Mouse (Mus musculus) CH12.LX (cell line): Measurements from ENCODE around the gene Fbxo42. TPM values are rescaled to one million over a fixed set of nuclear protein-coding genes. Genes with fewer than 3 reads are reported as not detected.

Source experiments
- DNase-seq: peaks from one replicate; pipeline ENCODE4 v3.0.0-alpha.2; 2013; ENCODE audit errors: extremely low read depth
- H3K27ac ChIP-seq: 2 replicates; pipeline ENCODE4 v1.5.1; 2012; ENCODE audit warnings: low read depth, mild to moderate bottlenecking, control low read depth, moderate library complexity; ENCODE audit not compliant: insufficient read depth
- H3K27me3 ChIP-seq: replicated peaks from 2 replicates; pipeline ENCODE3; 2012; ENCODE audit warnings: inconsistent platforms
- H3K36me3 ChIP-seq, 2 experiments: replicated peaks in 1 of 2; 2 replicates each; pipeline versions ENCODE3 to v1.6.1; 2012; ENCODE audit warnings: inconsistent platforms in 1 of 2, low read length in 1 of 2, mild to moderate bottlenecking in 1 of 2, mixed read lengths in 1 of 2, moderate library complexity in 1 of 2; ENCODE audit not compliant: control insufficient read depth in 1 of 2, insufficient read depth in 1 of 2
- H3K4me1 ChIP-seq, 2 experiments: 2 replicates each; pipeline ENCODE4 v1.6.1; 2012; ENCODE audit warnings: inconsistent platforms in 1 of 2, moderate library complexity in 1 of 2; ENCODE audit not compliant: insufficient read depth in 2 of 2, control insufficient read depth in 1 of 2
- H3K4me2 ChIP-seq: 2 replicates; pipeline ENCODE4 v1.6.1; 2012; ENCODE audit warnings: low read depth, mild to moderate bottlenecking, control low read depth; ENCODE audit not compliant: poor library complexity, insufficient read depth, severe bottlenecking
- H3K4me3 ChIP-seq, 3 experiments: fragments of 150-350 bp in 1 of 3; sonication (generic) in 1 of 3; replicated peaks in 1 of 3; 2 replicates each; pipeline versions ENCODE3 to v1.5.1; 2011 to 2012; ENCODE audit warnings: low read depth in 2 of 3, low read length in 2 of 3, mild to moderate bottlenecking in 2 of 3, moderate library complexity in 2 of 3, control low read depth in 1 of 3, improper control_type of control experiment in 1 of 3, inconsistent platforms in 1 of 3, mixed read lengths in 1 of 3; ENCODE audit not compliant: poor library complexity in 1 of 3
- H3K79me2 ChIP-seq: replicated peaks from 2 replicates; pipeline ENCODE4 v1.6.1; 2012; ENCODE audit warnings: mild to moderate bottlenecking, moderate library complexity; ENCODE audit not compliant: control insufficient read depth, poor library complexity, insufficient read depth, severe bottlenecking; ENCODE audit errors: extremely low read depth
- H3K9ac ChIP-seq: 2 replicates; pipeline ENCODE4 v1.6.1; 2012; ENCODE audit warnings: low read depth, mild to moderate bottlenecking, control low read depth, moderate library complexity; ENCODE audit not compliant: insufficient read depth
- H3K9me3 ChIP-seq: replicated peaks from 2 replicates; pipeline ENCODE3; 2012; ENCODE audit warnings: low read length, inconsistent platforms, mixed read lengths
- CTCF ChIP-seq, 2 experiments: IDR thresholded peaks in 1 of 2; conservative IDR thresholded peaks in 1 of 2; 2 replicates each; pipeline ENCODE4 v1.5.1; 2011 to 2012; ENCODE audit warnings: low read depth in 2 of 2, low read length in 2 of 2, improper control_type of control experiment in 1 of 2, inconsistent platforms in 1 of 2, mild to moderate bottlenecking in 1 of 2, moderate library complexity in 1 of 2
- IRF4 ChIP-seq: IDR thresholded peaks from 2 replicates; pipeline ENCODE4 v1.6.1; 2014; ENCODE audit warnings: low read depth, mild to moderate bottlenecking, inconsistent platforms, low read length, improper control_type of control experiment
- JUN ChIP-seq: IDR thresholded peaks from 2 replicates; pipeline ENCODE4 v1.6.1; 2011; ENCODE audit warnings: low read depth, mild to moderate bottlenecking, low read length, improper control_type of control experiment, moderate library complexity; ENCODE audit not compliant: insufficient read depth
- MAFK ChIP-seq: IDR thresholded peaks from 2 replicates; pipeline ENCODE4 v1.6.1; 2011; ENCODE audit warnings: low read length, improper control_type of control experiment; ENCODE audit not compliant: insufficient replicate concordance
- MYC ChIP-seq: IDR thresholded peaks from 2 replicates; pipeline ENCODE4 v1.6.1; 2011; ENCODE audit warnings: low read depth, mild to moderate bottlenecking, improper control_type of control experiment, low read length
- NELFE ChIP-seq: IDR thresholded peaks from 2 replicates; pipeline ENCODE4 v1.6.1; 2011; ENCODE audit warnings: low read depth, low read length, improper control_type of control experiment
- POLR2AphosphoS2 ChIP-seq: IDR thresholded peaks from 2 replicates; pipeline ENCODE4 v1.6.1; 2011; ENCODE audit warnings: low read depth, low read length, improper control_type of control experiment
- TBP ChIP-seq: conservative IDR thresholded peaks from 2 replicates; pipeline ENCODE4 v1.6.1; 2011; ENCODE audit warnings: low read depth, low read length, improper control_type of control experiment
- TCF12 ChIP-seq: IDR thresholded peaks from 2 replicates; pipeline ENCODE4 v1.6.1; 2014; ENCODE audit warnings: low read depth, mild to moderate bottlenecking, inconsistent platforms, low read length, improper control_type of control experiment
- UBTF ChIP-seq: IDR thresholded peaks from 2 replicates; pipeline ENCODE4 v1.6.1; 2012; ENCODE audit warnings: low read depth, mild to moderate bottlenecking, inconsistent platforms, low read length, improper control_type of control experiment, moderate library complexity
- USF2 ChIP-seq: conservative IDR thresholded peaks from 2 replicates; pipeline ENCODE4 v1.6.1; 2011; ENCODE audit warnings: low read depth, low read length, improper control_type of control experiment
- ZC3H11A ChIP-seq: IDR thresholded peaks from 2 replicates; pipeline ENCODE4 v1.6.1; 2012; ENCODE audit warnings: low read depth, mild to moderate bottlenecking, inconsistent platforms, low read length, improper control_type of control experiment
- ZMIZ1 ChIP-seq: IDR thresholded peaks from 2 replicates; pipeline ENCODE4 v1.6.1; 2012; ENCODE audit warnings: low read depth, mild to moderate bottlenecking, inconsistent platforms, low read length, improper control_type of control experiment
- dilution Hi-C: fragments of 300-500 bp; cut with MboI; formaldehyde crosslinking; loops from 2 replicates; pipeline ENCODE4 v1.14.3; 2020; ENCODE audit warnings: low sequenced_read_pairs; ENCODE audit not compliant: extremely low pct_unique_long_range_greater_than_20kb, extremely low pct_ligation_motif_present
- in situ Hi-C: fragments of 300-500 bp; cut with MboI; formaldehyde crosslinking; loops from 3 replicates; pipeline ENCODE4 v1.14.3; 2019; ENCODE audit warnings: low sequenced_read_pairs, low pct_ligation_motif_present, low pct_unique_long_range_greater_than_20kb, mixed read lengths
- polyA plus RNA-seq: library from polyadenylated mRNA; unstranded; fragments of >175 nt; gene quantifications from 2 replicates; pipeline ENCODE4 v1.2.1, GENCODE M21; 2012; ENCODE audit warnings: low read depth; ENCODE audit not compliant: insufficient read length
- total RNA-seq, 2 experiments: library from RNA; depleted of rRNA; stranded (reverse); fragments of 300-350 nt in 1 of 2; fragments of >200 nt in 1 of 2; gene quantifications; 2 replicates each; pipeline ENCODE4 v1.2.3; 2012 to 2014

Gene Fbxo42
- total and polyA plus RNA-seq, 3 experiments = 9.8 to 16.5 (median 14.4) TPM

DNA sequence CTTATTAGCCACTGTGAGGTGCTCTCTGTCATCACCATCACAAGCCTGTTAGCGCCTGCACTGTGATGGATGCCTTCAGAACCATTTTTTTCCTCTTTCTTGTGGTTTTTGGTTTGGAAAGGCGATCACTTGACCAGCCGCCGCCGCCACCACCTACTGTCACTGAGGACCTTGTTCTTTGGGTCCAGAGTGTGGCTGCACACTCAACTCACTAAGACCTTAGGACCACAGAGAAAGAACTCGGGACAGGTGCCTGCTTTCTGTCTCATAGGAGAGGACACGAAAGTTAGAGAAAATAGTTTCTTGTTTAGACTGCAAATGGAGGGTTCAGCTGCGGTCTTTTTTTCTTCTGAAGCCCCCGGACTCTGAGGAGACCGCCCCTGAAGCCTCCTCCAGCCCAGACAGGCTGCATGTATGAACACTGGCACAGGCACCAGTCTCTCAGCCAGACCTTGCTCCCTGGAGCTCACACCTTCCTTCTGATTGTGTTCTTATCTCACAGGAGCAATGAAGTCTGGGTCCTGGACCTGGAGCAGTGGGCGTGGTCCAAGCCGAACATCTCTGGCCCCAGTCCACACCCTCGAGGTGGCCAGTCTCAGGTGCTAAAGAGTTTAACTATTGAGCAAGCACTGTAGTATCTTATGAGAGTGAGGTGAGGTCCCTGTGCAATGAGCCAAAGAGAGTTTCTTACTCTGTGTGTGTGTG lies 49.4 kb downstream of the Fbxo42 start:
- Histone ChIP-seq H3K4me1 (peaks cover 8 to 22% of the 10 kb centered on the region in 2 experiments), H3K79me2 (no peaks in the 10 kb centered on the region), H3K4me2 (no peak overlapping the region), H3K27me3 (no peaks in the 10 kb centered on the region)
- in situ Hi-C loops = no loop called here
- no peak for DNase-seq
- dilution Hi-C loops = no loop called here
- TF ChIP-seq UBTF (no peak), TBP (no peak), MYC (no peak), TCF12 (no peak), IRF4 (no peak), ZC3H11A (no peak), USF2 (no peak)
- TF ChIP-seq, all 38 proteins: peak for 0
- no peak overlapping the region for H3K27ac ChIP-seq
- no peak overlapping the region for H3K9ac ChIP-seq
- peaks cover 54 to 92% of the 10 kb centered on the region in 2 experiments for H3K36me3 ChIP-seq
- H3K9me3 ChIP-seq = peaks cover 6% of the 10 kb centered on the region
- H3K4me3 ChIP-seq = no peak overlapping the region

- no peak overlapping the region for H3K4me3 ChIP-seq
- no peaks in the 10 kb centered on the region for H3K79me2 ChIP-seq
- dilution Hi-C loops = no loop called here
- in situ Hi-C loops = no loop called here
- H3K27me3 ChIP-seq = no peaks in the 10 kb centered on the region
- no peak overlapping the region for H3K27ac ChIP-seq
- no peak overlapping the region for H3K4me2 ChIP-seq
- TF ChIP-seq ZMIZ1 = no peak
- 0 out of 4 replicates have a peak, but pooled peaks of 1 of the 2 experiments have one; percentile 2 for TF ChIP-seq CTCF (conservative IDR thresholded peaks at IDR 0.05 in 1 of 2, IDR thresholded peaks at IDR 0.05 in 1 of 2; ENCODE audit: low read depth in 2 of 2, low read length in 2 of 2)
- TF ChIP-seq, all 38 proteins: peak for 1
- Histone ChIP-seq H3K9ac (no peak overlapping the region), H3K9me3 (peaks cover 6% of the 10 kb centered on the region), H3K4me1 (peaks cover 8 to 25% of the 10 kb centered on the region in 2 experiments), H3K36me3 (peaks cover 52 to 93% of the 10 kb centered on the region in 2 experiments)
- no peak for DNase-seq
Measured at GRCm38 (mm10) chr4:141197686-141198035, 49.9 kb downstream of the Fbxo42 start.

DNA sequence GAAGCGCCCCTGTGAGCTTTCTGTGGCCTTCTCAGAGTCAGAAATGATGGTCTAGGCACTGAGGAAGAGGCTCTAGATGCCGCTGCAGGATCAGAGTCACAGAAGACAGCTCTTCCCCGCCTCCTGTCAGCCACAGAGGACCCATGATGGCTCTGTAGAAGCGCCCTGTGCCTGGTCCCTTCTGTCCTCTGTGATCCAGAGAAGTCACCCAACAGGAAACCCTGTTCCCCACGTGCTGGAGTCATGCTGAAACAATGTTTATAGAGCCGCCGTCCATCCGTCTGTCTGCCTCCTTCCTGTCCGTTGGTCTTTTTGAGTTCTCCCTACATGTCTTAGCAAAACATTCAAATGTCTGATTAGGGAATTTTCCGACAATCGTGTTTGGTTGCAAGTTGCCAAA lies 53.2 kb downstream of the Fbxo42 start:
- Histone ChIP-seq H3K36me3 (peaks cover 46 to 93% of the 10 kb centered on the region in 2 experiments), H3K9ac (no peak overlapping the region), H3K4me3 (no peak overlapping the region), H3K4me1 (peaks cover 9 to 28% of the 10 kb centered on the region in 2 experiments), H3K79me2 (no peaks in the 10 kb centered on the region), H3K9me3 (peaks cover 6% of the 10 kb centered on the region), H3K27me3 (no peaks in the 10 kb centered on the region), H3K4me2 (no peak overlapping the region), H3K27ac (no peak overlapping the region)
- no peak for DNase-seq
- dilution Hi-C loops (no loop called here), in situ Hi-C loops (no loop called here)
- no peak for TF ChIP-seq MYC
- TF ChIP-seq NELFE = no peak
- no peak for TF ChIP-seq MAFK
- TF ChIP-seq POLR2AphosphoS2 = no peak
- TF ChIP-seq JUN = no peak
- no peak for TF ChIP-seq CTCF (conservative IDR thresholded peaks at IDR 0.05 in 1 of 2, IDR thresholded peaks at IDR 0.05 in 1 of 2; ENCODE audit: low read depth in 2 of 2, low read length in 2 of 2)
